Mouse (Mus musculus) kidney, embryonic 16.5 days (tissue): ENCODE results near the gene Schip1. TPM values are rescaled to one million over a fixed set of nuclear protein-coding genes. Genes with fewer than 3 reads are reported as not detected.

Experiments used
- ATAC-seq: fragments of 200-750 bp; cut with Nextera tagmentation; 2 replicates; pipeline ENCODE4 v1.8.0; 2017; ENCODE audit warnings: moderate TSS enrichment; ENCODE audit not compliant: low FRiP score, low TSS enrichment
- H3K27ac ChIP-seq: fragments of 300-500 bp; sonication (generic); 2 replicates; pipeline ENCODE4 v1.5.1; 2014; ENCODE audit warnings: low read length
- H3K27me3 ChIP-seq: fragments of 300-500 bp; sonication (generic); 2 replicates; pipeline ENCODE4 v1.6.1; 2014; ENCODE audit warnings: low read length, control low read depth, mixed read lengths; ENCODE audit not compliant: insufficient read depth
- H3K36me3 ChIP-seq: fragments of 300-500 bp; sonication (generic); 2 replicates; pipeline ENCODE4 v1.6.1; 2014; ENCODE audit warnings: low read length, control low read depth, mixed read lengths; ENCODE audit not compliant: insufficient read depth
- H3K4me1 ChIP-seq: fragments of 300-500 bp; sonication (generic); 2 replicates; pipeline ENCODE4 v1.6.1; 2014; ENCODE audit warnings: low read length, control low read depth, mixed read lengths; ENCODE audit not compliant: insufficient read depth
- H3K4me2 ChIP-seq: fragments of 300-500 bp; sonication (generic); replicated peaks from 2 replicates; pipeline ENCODE4 v1.6.1; 2014; ENCODE audit warnings: low read depth, low read length
- H3K4me3 ChIP-seq: fragments of 300-500 bp; sonication (generic); 2 replicates; pipeline ENCODE4 v1.5.1; 2014; ENCODE audit warnings: mild to moderate bottlenecking, low read length
- H3K9ac ChIP-seq: fragments of 300-500 bp; sonication (generic); replicated peaks from 2 replicates; pipeline ENCODE4 v1.6.1; 2014; ENCODE audit warnings: low read length
- H3K9me3 ChIP-seq: fragments of 300-500 bp; sonication (generic); 2 replicates; pipeline ENCODE4 v1.6.1; 2016; ENCODE audit warnings: low read length, control low read depth
- WGBS: fragments of 180-500 bp; shearing (Covaris S2); extraction: QIAGEN DNeasy Blood & Tissue Kit; methylation state at CpG from one replicate; pipeline ENCODE4 v1.1.7; 2014; 5-methylcytosine and 5-hydroxymethylcytosine counted together
- polyA plus RNA-seq: library from polyadenylated mRNA; unstranded; fragments of >200 nt; fragmentation: Nextera tagmentation; extraction: Ambion mirVana; gene quantifications from 2 replicates; pipeline ENCODE4 v1.2.1, GENCODE M21; 2015

Gene Schip1
- polyA plus RNA-seq, 1 experiment from 2014 or later, result 48.9 TPM

GRCm38 (mm10) chr3:68564978-68565674 lies 500.5 kb downstream of the Schip1 start:
- Histone ChIP-seq H3K4me3 (no peak overlapping the region), H3K9ac (no peak overlapping the region), H3K27ac (no peak overlapping the region), H3K36me3 (no peaks in the 10 kb centered on the region), H3K4me1 (no peaks in the 10 kb centered on the region), H3K9me3 (no peaks in the 10 kb centered on the region), H3K27me3 (no peaks in the 10 kb centered on the region), H3K4me2 (no peak overlapping the region)
- WGBS, result 73% methylated on average over 10 of the region's 10 CpGs
- ATAC-seq, result no peak

GRCm38 (mm10) chr3:68565675-68566055 lies 501.1 kb downstream of the Schip1 start:
- Histone ChIP-seq H3K36me3 (no peaks in the 10 kb centered on the region), H3K9me3 (no peaks in the 10 kb centered on the region), H3K4me1 (no peaks in the 10 kb centered on the region), H3K9ac (no peak overlapping the region), H3K27ac (no peak overlapping the region), H3K4me2 (no peak overlapping the region), H3K4me3 (no peak overlapping the region), H3K27me3 (no peaks in the 10 kb centered on the region)
- WGBS, result 62% methylated on average over 4 of the region's 4 CpGs
- ATAC-seq, result peak; percentile 23; the same call in 1 of the 2 replicates

- Histone ChIP-seq H3K27ac (no peak overlapping the region), H3K36me3 (no peaks in the 10 kb centered on the region), H3K4me1 (peaks cover 7% of the 10 kb centered on the region), H3K9me3 (no peaks in the 10 kb centered on the region), H3K9ac (no peak overlapping the region), H3K4me3 (no peak overlapping the region), H3K27me3 (no peaks in the 10 kb centered on the region), H3K4me2 (no peak overlapping the region)
- 85% methylated on average over 7 of the region's 7 CpGs for WGBS
- ATAC-seq, result no peak
Observed at GRCm38 (mm10) chr3:68567581-68567980, 503.0 kb downstream of the Schip1 start.

- Histone ChIP-seq H3K27ac (no peak overlapping the region), H3K36me3 (no peaks in the 10 kb centered on the region), H3K9ac (no peak overlapping the region), H3K4me3 (no peak overlapping the region), H3K4me2 (no peak overlapping the region), H3K9me3 (no peaks in the 10 kb centered on the region), H3K4me1 (peaks cover 10% of the 10 kb centered on the region), H3K27me3 (no peaks in the 10 kb centered on the region)
- ATAC-seq, result no peak
- WGBS, result 78% methylated on average over 3 of the region's 3 CpGs
Observed at GRCm38 (mm10) chr3:68568149-68568548, 503.5 kb downstream of the Schip1 start.

GRCm38 (mm10) chr3:68568716-68569115 lies 504.1 kb downstream of the Schip1 start:
- Histone ChIP-seq H3K4me1 (peaks cover 15% of the 10 kb centered on the region), H3K36me3 (no peaks in the 10 kb centered on the region), H3K9me3 (no peaks in the 10 kb centered on the region), H3K27ac (no peak overlapping the region), H3K4me3 (no peak overlapping the region), H3K9ac (no peak overlapping the region), H3K4me2 (no peak overlapping the region), H3K27me3 (no peaks in the 10 kb centered on the region)
- no peak for ATAC-seq
- 61% methylated on average over 7 of the region's 7 CpGs for WGBS

- no peak overlapping the region for H3K9ac ChIP-seq
- H3K4me3 ChIP-seq, result no peak overlapping the region
- ATAC-seq, result no peak
- WGBS, result 65% methylated on average over 4 of the region's 4 CpGs
- no peaks in the 10 kb centered on the region for H3K9me3 ChIP-seq
- H3K4me1 ChIP-seq, result peaks cover 24% of the 10 kb centered on the region
- no peak overlapping the region for H3K27ac ChIP-seq
- no peaks in the 10 kb centered on the region for H3K27me3 ChIP-seq
- H3K36me3 ChIP-seq, result no peaks in the 10 kb centered on the region
- H3K4me2 ChIP-seq, result no peak overlapping the region
Observed at GRCm38 (mm10) chr3:68570319-68570718, 505.7 kb downstream of the Schip1 start.

GRCm38 (mm10) chr3:68572249-68573225 lies 507.9 kb downstream of the Schip1 start:
- 16% methylated on average over 28 of the region's 28 CpGs for WGBS
- Histone ChIP-seq H3K9me3 (no peaks in the 10 kb centered on the region), H3K4me3 (peak overlapping the region; percentile 43), H3K4me1 (peaks cover 37% of the 10 kb centered on the region), H3K27me3 (no peaks in the 10 kb centered on the region), H3K9ac (peak overlapping the region; percentile 61), H3K36me3 (no peaks in the 10 kb centered on the region), H3K4me2 (peak overlapping the region; percentile 54), H3K27ac (peak overlapping the region; percentile 70)
- peak; percentile 81 for ATAC-seq

- H3K4me3 ChIP-seq, result peak overlapping the region; percentile 5; the same call in 1 of the 2 replicates
- no peak for ATAC-seq
Observed at GRCm38 (mm10) chr3:68573226-68573624, 508.6 kb downstream of the Schip1 start.

GRCm38 (mm10) chr3:68574097-68574496 lies 509.5 kb downstream of the Schip1 start:
- ATAC-seq, result no peak
- Histone ChIP-seq H3K9ac (no peak overlapping the region), H3K36me3 (no peaks in the 10 kb centered on the region), H3K4me1 (peaks cover 37% of the 10 kb centered on the region), H3K9me3 (no peaks in the 10 kb centered on the region), H3K4me2 (peak overlapping the region; percentile 20), H3K27me3 (no peaks in the 10 kb centered on the region), H3K4me3 (0 out of 2 replicates have a peak overlapping the region, but pooled peaks have one; percentile 18), H3K27ac (0 out of 2 replicates have a peak overlapping the region, but pooled peaks have one; percentile 14)
- WGBS, result 36% methylated on average over 6 of the region's 8 CpGs

More at GRCm38 (mm10) chr3:68573226-68573624, 508.6 kb downstream of the Schip1 start:
- Histone ChIP-seq H3K27ac (peak overlapping the region; percentile 52; the same call in 1 of the 2 replicates), H3K4me2 (peak overlapping the region; percentile 20; the same call in 1 of the 2 replicates), H3K9ac (no peak overlapping the region), H3K27me3 (no peaks in the 10 kb centered on the region), H3K4me1 (peaks cover 37% of the 10 kb centered on the region), H3K36me3 (no peaks in the 10 kb centered on the region), H3K9me3 (no peaks in the 10 kb centered on the region)
- WGBS, result 56% methylated on average over 3 of the region's 3 CpGs
